Mouse (Mus musculus) lung, postnatal 36 days (tissue): Measurements from ENCODE around the gene Kdelr1.
"Not testable (repeated sequence)": the region's sequence is repeated elsewhere in the genome, so short reads cannot be mapped to it uniquely, and the experiment has no call there.

ENCODE experiments used
- DNase-seq: peaks from one replicate; pipeline ENCODE4 v3.0.0; 2022; ENCODE audit warnings: mixed read lengths

Gene Kdelr1

DNA sequence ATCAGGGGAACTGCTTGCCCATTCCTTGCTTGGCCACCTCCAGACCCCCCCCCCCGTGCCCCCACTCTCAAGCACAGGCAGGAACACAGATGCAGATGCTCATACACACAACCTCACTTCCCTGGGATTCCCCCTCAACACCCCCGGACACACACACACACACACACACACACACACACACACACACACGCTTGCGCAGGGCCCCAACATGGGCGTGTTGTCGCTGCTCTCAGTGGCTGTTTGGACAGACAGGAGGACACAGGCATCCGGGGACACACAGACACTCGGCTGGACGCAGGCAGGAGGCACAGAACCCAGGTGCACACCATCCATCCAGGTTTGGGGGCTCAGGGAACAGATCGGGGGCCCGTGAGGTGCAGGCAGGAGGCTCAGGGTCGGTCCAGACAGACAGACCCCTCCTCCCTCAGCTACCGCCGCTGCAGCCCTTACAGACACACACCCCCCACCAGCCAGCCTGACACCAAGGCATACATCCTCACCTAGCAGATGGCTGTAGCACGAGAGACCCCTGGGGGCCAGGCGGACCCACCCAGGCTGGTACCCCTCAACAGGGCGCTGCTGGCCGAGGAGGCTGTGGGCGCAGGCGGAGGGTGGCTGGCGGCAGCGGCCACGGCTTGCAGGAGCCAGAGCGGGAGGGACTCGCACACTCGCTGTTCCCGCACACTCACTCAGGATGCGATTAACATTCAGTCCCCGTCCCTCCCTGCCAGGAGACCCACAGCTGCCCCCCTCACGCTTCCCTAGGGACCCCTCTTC, 2.1 kb upstream of the Kdelr1 start:
- DNase-seq, result no peak

- DNase-seq, result peak; percentile 60
These were observed 732 bp downstream of the Kdelr1 start for GRCm38 (mm10) chr7:45873061-45873947.

GRCm38 (mm10) chr7:45876895-45877294, 4.3 kb downstream of the Kdelr1 start:
- no peak for DNase-seq

- DNase-seq, result not testable (repeated sequence)
These were observed 5.7 kb downstream of the Kdelr1 start, which contains the start of gene Grin2d for GRCm38 (mm10) chr7:45878278-45878677. Gene Grin2d (minus strand): TSS chr7:45878378.

DNA sequence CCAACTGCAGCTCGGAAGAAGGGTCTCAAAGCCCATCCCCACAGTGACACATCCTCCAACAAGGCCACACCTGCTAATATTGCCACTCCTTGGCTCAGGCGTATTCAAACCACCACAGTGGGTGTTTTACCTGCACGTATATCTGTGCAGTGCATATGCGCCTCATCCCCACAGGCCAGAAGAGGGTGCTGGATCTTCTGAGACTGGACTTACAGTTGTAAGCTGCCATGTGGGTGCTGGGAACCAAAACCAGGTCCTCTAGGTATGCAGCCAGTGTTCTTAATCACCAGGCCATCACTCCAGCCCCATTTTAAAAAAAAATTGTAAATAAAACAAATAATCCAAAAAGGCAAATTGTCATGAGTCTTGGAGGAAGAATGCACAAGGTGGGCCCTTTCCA, 8.0 kb downstream of the Kdelr1 start:
- DNase-seq, result no peak

DNA sequence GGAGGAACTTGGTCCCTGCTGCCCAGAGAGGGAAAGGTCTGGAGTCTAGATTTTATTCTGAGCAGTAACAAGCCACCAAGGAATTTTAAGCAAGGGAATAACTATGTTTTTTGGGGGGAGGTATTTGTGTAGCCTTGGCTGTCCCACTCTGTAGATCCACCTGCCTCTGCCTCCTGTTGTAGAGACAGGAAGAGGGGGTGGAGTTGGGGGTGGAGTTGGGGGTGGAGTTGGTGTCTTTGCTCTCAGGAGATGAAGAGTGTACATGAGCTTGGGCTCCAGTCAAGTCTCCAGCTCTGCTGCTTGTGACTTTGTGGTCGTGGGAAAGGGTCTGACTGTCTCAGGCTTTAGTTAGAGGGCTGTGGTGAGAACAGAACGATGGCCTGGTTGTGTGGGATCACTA, 8.4 kb downstream of the Kdelr1 start:
- DNase-seq, result no peak

- no peak for DNase-seq
These were observed 14.7 kb downstream of the Kdelr1 start for GRCm38 (mm10) chr7:45887246-45887645.

DNA sequence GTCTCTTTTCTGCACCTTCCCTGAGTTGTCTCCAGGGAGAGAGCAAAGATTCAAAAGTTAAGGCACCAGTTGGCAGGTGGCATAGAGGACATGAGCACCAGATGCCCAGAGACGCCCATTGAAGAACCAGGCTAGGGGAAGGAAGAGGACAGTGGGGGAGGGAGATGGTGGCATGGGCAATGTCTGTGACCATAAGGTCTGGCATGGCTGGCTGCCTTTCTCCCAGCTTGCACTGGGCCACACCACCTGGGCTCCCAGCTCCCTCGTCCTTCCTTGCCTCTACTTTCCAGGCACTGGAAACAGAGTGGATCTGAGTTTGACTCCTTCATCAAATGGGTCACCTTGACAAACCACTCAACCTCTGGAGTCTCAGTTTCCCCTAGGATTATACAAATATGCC, 20.1 kb downstream of the Kdelr1 start:
- no peak for DNase-seq

DNA sequence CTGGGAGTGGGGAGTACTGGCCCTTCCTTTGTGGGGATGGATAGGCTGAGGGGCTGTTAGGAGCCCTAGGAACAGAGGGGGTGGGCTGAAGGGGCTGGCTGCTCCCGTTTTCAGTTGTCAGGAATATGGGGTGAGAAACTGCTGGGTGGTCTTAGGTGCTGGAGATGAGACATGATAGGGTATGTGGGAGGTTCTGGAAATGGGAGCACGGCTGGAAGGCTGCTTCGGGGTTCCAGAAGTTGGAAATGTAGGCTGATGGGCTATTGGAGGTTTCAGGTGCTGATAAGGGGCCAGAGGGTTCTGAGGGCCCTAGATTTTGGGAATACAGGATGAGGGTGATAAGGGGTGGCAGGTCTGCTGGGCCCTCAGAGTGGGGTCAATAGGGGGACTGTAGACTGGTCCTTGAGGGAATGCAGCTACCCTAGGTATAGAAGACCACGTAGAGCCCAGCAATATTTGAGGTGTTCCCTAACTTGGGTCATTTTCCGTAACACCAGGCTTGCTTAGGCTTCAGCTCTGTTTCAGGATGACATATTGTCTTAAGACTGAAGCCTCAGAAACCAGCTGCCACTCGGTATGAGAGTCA, 23.5 kb downstream of the Kdelr1 start:
- no peak for DNase-seq

DNA sequence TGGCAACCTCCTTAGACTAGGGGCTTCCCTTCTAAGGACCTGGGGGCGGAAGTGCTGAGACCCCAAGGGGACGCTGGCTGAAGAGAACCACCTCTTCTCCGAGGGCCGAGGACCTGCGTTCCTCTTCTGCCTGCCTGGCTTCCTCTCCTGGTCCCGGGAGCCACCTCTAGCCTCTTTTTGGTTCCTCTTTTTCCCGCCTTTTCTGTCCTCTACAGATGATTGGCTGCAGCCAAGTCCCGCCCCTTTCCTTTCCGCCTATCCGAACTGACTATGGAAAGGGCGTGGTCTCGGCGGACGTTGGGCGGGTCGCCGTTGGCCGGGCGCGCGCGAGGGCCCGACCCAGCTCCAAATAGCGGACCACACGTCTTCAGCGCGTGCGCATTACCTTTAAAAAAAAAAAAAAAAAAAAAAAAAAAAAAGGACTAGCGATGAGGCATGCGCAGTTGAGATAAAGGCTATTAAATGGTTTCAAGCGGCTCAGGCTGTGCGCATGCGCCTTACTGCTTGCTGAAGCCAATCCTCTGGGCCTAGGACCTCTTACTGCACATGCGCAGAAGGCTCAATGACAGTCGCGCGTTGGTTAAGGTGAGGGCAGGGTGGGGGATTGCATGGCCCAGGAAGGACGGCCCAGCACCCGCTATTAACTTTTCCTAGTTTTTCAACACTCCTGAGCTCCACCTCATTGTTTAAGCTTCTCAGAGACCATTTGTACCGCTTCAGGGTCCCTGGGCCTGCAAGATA, 24.1 kb downstream of the Kdelr1 start, which contains the start of the genes Syngr4 and Tmem143:
TSS of gene Syngr4 (minus strand) at position 198 of the 741 bp plus-strand sequence.
TSS of gene Tmem143 (plus strand) at position 425 of the 741 bp plus-strand sequence.
- peak; percentile 98 for DNase-seq

- peak; percentile 75 for DNase-seq
These were observed 24.7 kb downstream of the Kdelr1 start for GRCm38 (mm10) chr7:45897258-45897757.

DNA sequence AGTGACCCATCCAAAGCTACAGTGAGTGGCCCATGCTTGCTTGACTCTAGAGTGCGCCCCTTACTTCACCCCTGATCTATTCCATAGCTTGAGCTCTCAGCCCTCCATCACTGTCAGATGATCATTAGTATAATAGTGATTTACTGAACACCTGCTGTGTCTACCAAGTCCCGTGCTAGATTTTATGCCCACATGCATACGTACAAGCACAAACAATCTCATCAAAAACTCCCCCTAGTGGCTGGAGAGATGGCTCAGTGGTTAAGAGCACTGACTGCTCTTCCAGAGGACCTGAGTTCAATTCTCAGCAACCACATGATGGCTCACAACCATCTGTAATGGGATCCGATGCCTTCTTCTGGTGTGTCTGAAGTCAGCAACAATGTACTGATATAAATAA, 25.6 kb downstream of the Kdelr1 start:
- DNase-seq, result peak; percentile 69

- peak; percentile 44 for DNase-seq
These were observed 29.0 kb downstream of the Kdelr1 start for GRCm38 (mm10) chr7:45901562-45901961.

GRCm38 (mm10) chr7:45902481-45903002, 30.0 kb downstream of the Kdelr1 start:
- DNase-seq, result no peak

DNA sequence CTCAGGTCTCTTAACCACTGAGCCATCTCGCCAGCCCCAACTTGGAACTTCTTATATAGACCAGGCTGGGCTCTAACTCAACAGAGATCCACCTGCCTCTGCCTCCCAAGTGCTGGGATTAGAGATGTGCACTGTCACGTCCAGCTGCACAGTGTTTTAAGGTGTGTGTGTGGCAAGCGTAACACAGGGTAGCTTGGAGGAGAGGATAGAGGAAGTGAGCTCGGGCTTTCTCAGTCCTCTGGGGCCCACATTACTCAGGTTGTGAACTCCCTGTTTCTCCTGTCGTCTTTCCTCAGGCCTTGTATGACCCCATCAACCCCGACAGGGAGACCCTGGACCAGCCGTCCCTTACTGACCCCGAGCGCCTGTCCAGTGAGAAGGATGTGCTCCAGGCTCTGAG, 34.0 kb downstream of the Kdelr1 start:
- DNase-seq, result no peak

GRCm38 (mm10) chr7:45908384-45908783, 35.8 kb downstream of the Kdelr1 start:
- DNase-seq, result no peak

GRCm38 (mm10) chr7:45909145-45909544, 36.6 kb downstream of the Kdelr1 start:
- no peak for DNase-seq

GRCm38 (mm10) chr7:45914067-45914466, 41.5 kb downstream of the Kdelr1 start:
- no peak for DNase-seq

DNA sequence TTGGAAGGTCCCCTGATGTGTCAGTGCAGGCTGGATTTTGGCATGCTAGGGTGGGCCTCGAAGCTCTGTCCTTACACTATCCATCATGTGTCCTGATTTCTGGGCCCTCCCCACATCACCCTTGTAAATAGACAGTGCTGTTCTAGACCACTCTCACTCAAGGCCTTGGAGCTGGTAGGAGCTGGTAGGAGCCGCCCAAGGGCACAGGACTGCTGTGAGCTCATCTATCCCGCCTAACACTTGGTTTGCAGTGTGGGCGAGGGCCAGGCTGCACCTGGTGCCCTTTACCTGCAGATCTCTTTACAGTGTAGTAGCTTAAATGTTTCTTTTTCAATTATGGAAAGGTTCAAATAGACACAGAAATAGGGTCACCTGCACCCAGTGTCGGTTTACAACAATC, 42.4 kb downstream of the Kdelr1 start:
- DNase-seq, result no peak

DNA sequence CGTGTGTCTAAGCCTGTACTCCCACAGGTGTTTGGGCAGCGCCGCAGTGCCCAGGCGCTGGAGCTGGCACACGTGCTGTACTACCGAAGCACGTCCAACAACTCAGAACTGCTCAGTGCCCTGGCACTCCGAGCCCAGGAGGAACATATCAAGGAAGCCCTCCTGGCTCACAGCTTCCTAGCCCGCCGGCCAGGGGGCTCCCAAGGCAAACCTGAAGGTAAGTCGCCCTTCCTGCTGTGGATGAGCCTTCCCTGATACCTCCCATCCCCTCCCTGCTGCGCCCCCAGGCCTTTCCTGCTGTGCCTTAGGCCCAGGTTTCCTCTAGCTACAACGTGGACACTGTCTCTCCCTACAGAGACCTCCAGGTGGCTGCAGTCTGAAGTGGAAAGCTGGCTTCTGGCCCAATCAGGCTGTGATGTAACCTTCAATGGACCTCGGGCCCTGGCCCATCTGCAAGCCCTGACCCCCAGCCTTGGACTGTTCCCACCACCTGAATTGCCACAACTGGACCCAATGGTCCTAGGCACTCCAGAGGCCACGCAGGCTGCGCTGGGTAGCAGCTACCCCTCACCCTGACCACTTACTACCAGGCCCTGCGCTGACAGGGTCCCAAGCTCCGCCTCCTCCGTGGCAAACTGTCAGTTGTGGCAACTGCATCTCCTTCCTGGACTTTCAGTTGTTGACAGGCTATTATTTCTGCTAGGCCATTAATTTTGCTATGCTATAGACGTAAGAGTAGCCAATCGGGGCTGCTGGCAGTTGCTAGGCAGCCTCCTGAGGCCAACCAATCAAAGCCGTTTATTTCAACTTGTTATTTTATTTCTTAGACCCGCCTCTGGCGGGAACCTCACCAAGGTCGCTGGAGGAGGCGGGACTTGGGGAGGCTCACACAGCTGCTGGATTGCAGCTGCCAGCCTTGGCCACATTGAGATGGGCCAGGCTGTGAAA, 43.8 kb downstream of the Kdelr1 start:
- peak; percentile 88 for DNase-seq
